Mouse (Mus musculus): ENCODE results near the gene Mpi. TPM values are rescaled to one million over a fixed set of nuclear protein-coding genes. Genes with fewer than 3 reads are reported as not detected.
A peak's percentile ranks its signal among the peaks of the same experiment; 100 is the strongest.

Gene Mpi
- total RNA-seq, 4 experiments from 2014 or later, result 71.2 to 89.3 (median 74.4) TPM

- DNase-seq (ENCODE audit: low spot score in 2 of 2), result no peak
These were observed 28.1 kb downstream of the Mpi start for GRCm38 (mm10) chr9:57524439-57524838.

GRCm38 (mm10) chr9:57523754-57524153 lies 28.8 kb downstream of the Mpi start:
- no peak for DNase-seq (ENCODE audit: low spot score in 2 of 2)

- DNase-seq (ENCODE audit: low spot score in 2 of 2), result no peak
These were observed 29.7 kb downstream of the Mpi start for GRCm38 (mm10) chr9:57522861-57523246.

- no peak for DNase-seq (ENCODE audit: low spot score in 2 of 2)
These were observed 30.3 kb downstream of the Mpi start for GRCm38 (mm10) chr9:57522114-57522860.

GRCm38 (mm10) chr9:57521056-57521911 lies 31.3 kb downstream of the Mpi start, which contains the start of gene Cox5a:
Gene Cox5a (plus strand): TSS chr9:57521274.
- peak; percentile 86 to 94 for DNase-seq (ENCODE audit: low spot score in 2 of 2)

GRCm38 (mm10) chr9:57520375-57521055 lies 32.0 kb downstream of the Mpi start:
- no peak for DNase-seq (ENCODE audit: low spot score in 2 of 2)

- no peak for DNase-seq (ENCODE audit: low spot score in 2 of 2)
These were observed 35.5 kb downstream of the Mpi start for GRCm38 (mm10) chr9:57517113-57517512.

- DNase-seq (ENCODE audit: low spot score in 2 of 2), result no peak
These were observed 42.0 kb downstream of the Mpi start for GRCm38 (mm10) chr9:57510577-57510976.

- no peak for DNase-seq (ENCODE audit: low spot score in 2 of 2)
These were observed 46.9 kb downstream of the Mpi start for GRCm38 (mm10) chr9:57505700-57506099.

GRCm38 (mm10) chr9:57504891-57505290 lies 47.7 kb downstream of the Mpi start:
- no peak for DNase-seq (ENCODE audit: low spot score in 2 of 2)

GRCm38 (mm10) chr9:57504381-57504700 lies 48.2 kb downstream of the Mpi start:
- DNase-seq (ENCODE audit: low spot score in 2 of 2), result no peak

- DNase-seq (ENCODE audit: low spot score in 2 of 2), result peak in 1 of 2 experiments; percentile 10
These were observed 48.8 kb downstream of the Mpi start, which contains the start of gene Rpp25 for GRCm38 (mm10) chr9:57503622-57504380. Gene Rpp25 (plus strand): TSS chr9:57504026.

GRCm38 (mm10) chr9:57502911-57503621 lies 49.5 kb downstream of the Mpi start:
- no peak for DNase-seq (ENCODE audit: low spot score in 2 of 2)

GRCm38 (mm10) chr9:57501861-57502260 lies 50.7 kb downstream of the Mpi start:
- DNase-seq (ENCODE audit: low spot score in 2 of 2), result no peak

- DNase-seq (ENCODE audit: low spot score in 2 of 2), result no peak
These were observed 51.1 kb downstream of the Mpi start for GRCm38 (mm10) chr9:57501452-57501851.

GRCm38 (mm10) chr9:57498536-57498935 lies 54.0 kb downstream of the Mpi start:
- DNase-seq (ENCODE audit: low spot score in 2 of 2), result no peak

GRCm38 (mm10) chr9:57497236-57497635 lies 55.3 kb downstream of the Mpi start:
- DNase-seq (ENCODE audit: low spot score in 2 of 2), result no peak

GRCm38 (mm10) chr9:57494970-57495369 lies 57.6 kb downstream of the Mpi start:
- DNase-seq (ENCODE audit: low spot score in 2 of 2), result no peak

Measured in gastrocnemius, adult 8-10 months (tissue).